Mouse (Mus musculus): ENCODE measurements around the gene Magohb.

Magohb gene

DNA sequence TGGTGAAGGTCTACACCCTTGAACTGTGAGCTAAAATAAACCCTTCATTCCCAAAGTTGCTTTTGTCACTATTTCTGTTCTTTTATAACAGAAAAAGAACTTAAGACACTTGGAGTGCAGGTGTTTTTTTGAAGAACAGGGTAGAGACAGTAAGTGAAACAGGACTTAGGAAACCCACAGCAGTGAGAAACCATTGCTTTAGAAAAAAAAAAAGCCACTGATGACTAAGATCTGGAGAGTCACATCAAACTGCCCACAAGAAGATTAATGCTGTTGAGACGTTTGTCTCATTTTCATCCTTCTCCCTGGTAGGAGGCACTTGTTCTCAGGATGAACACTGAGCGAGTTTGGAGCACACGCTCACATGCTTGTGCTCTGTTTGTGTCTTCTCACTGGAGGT lies 31.0 kb downstream of the Magohb start:
- no peak for DNase-seq (ENCODE audit: low spot score)

DNA sequence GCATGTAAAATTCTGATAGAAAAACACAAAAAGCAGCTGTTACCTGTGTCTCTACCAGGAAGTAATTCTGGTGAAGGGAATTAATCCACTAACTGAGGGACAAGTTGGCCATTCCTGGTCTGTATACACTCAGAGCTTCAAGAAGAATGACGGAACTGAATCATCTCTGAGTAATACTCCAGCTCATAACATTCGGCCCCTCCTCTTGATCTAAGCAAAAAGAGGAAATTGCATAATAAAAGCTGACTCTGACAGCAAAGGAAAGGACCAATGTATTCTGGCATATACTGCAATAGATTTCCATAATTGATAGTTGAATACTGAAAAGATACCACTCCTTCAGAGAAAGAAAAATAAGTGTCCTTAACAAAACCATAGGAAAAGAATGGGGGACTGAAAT lies 45.8 kb downstream of the Magohb start, which contains the start of gene Klra2:
Gene Klra2, minus strand, starts transcription at position 157 of the 400 bp plus-strand sequence.
- no peak for DNase-seq (ENCODE audit: low spot score)

DNA sequence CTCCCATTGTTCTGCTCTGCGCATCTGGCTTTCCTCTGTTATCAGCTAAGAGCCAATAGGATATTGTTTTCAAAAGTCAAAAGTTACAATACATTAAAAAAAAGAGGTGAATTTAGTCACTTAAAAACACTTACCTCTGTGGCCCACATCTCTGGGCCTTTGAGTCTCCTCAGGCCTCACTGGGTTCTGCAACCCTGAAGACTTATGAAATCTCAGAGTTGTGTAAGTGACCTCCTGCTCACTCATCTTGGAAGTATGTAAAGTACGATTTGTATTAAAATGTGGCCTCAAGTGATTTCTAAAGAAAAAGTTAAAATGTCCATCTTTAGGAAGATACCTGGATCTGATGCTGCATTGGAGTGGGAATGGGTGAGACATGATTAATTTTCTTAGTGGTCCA lies 48.0 kb downstream of the Magohb start:
- DNase-seq (ENCODE audit: low spot score), result no peak

Measured in ovary, postnatal 36 days (tissue).